Mouse (Mus musculus) erythroblast, embryonic 14.5 days (primary cell): ENCODE results near the gene Cntnap5a.

ENCODE experiments used
- GATA1 ChIP-seq: IDR thresholded peaks from 2 replicates; pipeline ENCODE4 v1.6.1; 2012; ENCODE audit warnings: low read length, inconsistent platforms, mixed read lengths
- TAL1 ChIP-seq: IDR thresholded peaks from 3 replicates; pipeline ENCODE4 v1.6.1; 2012; ENCODE audit warnings: low read length, inconsistent platforms, mixed read lengths

- no peak for TF ChIP-seq TAL1
- TF ChIP-seq GATA1 = no peak
Observed at GRCm38 (mm10) chr1:115646921-115647320, 37.6 kb upstream of the Cntnap5a start.
